Mouse (Mus musculus) forebrain, embryonic 15.5 days (tissue): Measurements from ENCODE around the gene Slc31a1. TPM values are rescaled to one million over a fixed set of nuclear protein-coding genes. Genes with fewer than 3 reads are reported as not detected.

Experiments used
- ATAC-seq: fragments of 200-750 bp; cut with Nextera tagmentation; replicated peaks from 2 replicates; pipeline ENCODE4 v1.8.0; 2017; ENCODE audit warnings: mild to moderate bottlenecking, moderate TSS enrichment, moderate library complexity
- H3K27ac ChIP-seq: fragments of 300-500 bp; sonication (generic); replicated peaks from 2 replicates; pipeline ENCODE4 v1.5.1; 2015; ENCODE audit warnings: mild to moderate bottlenecking, inconsistent platforms
- H3K27me3 ChIP-seq: fragments of 300-500 bp; sonication (generic); 2 replicates; pipeline ENCODE4 v1.6.1; 2015; ENCODE audit warnings: inconsistent platforms
- H3K36me3 ChIP-seq: fragments of 300-500 bp; sonication (generic); 2 replicates; pipeline ENCODE4 v1.6.1; 2015; ENCODE audit warnings: mild to moderate bottlenecking, inconsistent platforms
- H3K4me1 ChIP-seq: fragments of 300-500 bp; sonication (generic); 2 replicates; pipeline ENCODE4 v1.6.1; 2015; ENCODE audit warnings: inconsistent platforms
- H3K4me2 ChIP-seq: fragments of 300-500 bp; sonication (generic); replicated peaks from 2 replicates; pipeline ENCODE4 v1.6.1; 2015; ENCODE audit warnings: mild to moderate bottlenecking, inconsistent platforms
- H3K4me3 ChIP-seq: fragments of 300-500 bp; sonication (generic); 2 replicates; pipeline ENCODE4 v1.5.1; 2015; ENCODE audit warnings: mild to moderate bottlenecking, inconsistent platforms
- H3K9ac ChIP-seq: fragments of 300-500 bp; sonication (generic); replicated peaks from 2 replicates; pipeline ENCODE4 v1.6.1; 2015; ENCODE audit warnings: mild to moderate bottlenecking, inconsistent platforms
- H3K9me3 ChIP-seq: fragments of 300-500 bp; sonication (generic); 2 replicates; pipeline ENCODE4 v1.6.1; 2016; ENCODE audit warnings: inconsistent platforms
- WGBS: fragments of 180-500 bp; shearing (Covaris S2); methylation state at CpG from one replicate; pipeline ENCODE4 v1.1.7; 2015; ENCODE audit warnings: mixed read lengths; 5-methylcytosine and 5-hydroxymethylcytosine counted together
- polyA plus RNA-seq: library from polyadenylated mRNA; unstranded; fragments of >200 nt; fragmentation: Nextera tagmentation; extraction: Ambion mirVana; gene quantifications from 2 replicates; pipeline ENCODE4 v1.2.1, GENCODE M21; 2015

Gene Slc31a1
- polyA plus RNA-seq, 1 experiment from 2014 or later = 40.4 TPM

- 70% methylated on average over 4 of the region's 4 CpGs for WGBS
- H3K27ac ChIP-seq = no peak overlapping the region
Measured at GRCm38 (mm10) chr4:62439793-62440192, 79.3 kb downstream of the Slc31a1 start.

DNA sequence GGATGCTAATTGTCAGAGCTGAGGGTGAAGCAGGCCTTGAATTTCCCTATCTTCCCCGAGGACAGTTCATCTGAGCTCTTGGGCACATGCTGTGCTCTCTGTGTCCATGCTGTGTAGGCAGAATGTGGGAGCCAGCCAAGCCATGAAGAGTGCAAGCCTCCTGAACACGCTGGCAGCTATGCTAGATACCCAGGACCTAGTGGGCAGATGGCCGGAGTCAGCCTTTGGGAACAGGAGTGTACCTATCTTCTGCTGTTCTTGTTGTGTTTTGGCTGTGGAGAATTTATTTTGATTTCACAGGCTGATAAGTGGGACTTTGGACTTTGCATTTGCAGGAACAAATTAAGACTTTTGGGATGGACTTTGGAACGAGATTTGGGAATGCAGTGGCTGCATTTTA lies 80.0 kb downstream of the Slc31a1 start:
- Histone ChIP-seq H3K27me3 (no peaks in the 10 kb centered on the region), H3K27ac (no peak overlapping the region), H3K9me3 (no peaks in the 10 kb centered on the region), H3K4me1 (no peaks in the 10 kb centered on the region), H3K36me3 (no peaks in the 10 kb centered on the region), H3K4me3 (no peak overlapping the region), H3K4me2 (no peak overlapping the region), H3K9ac (no peak overlapping the region)
- no peak for ATAC-seq
- WGBS = 78% methylated on average over 4 of the region's 4 CpGs

More at GRCm38 (mm10) chr4:62439793-62440192, 79.3 kb downstream of the Slc31a1 start:
- Histone ChIP-seq H3K9me3 (no peaks in the 10 kb centered on the region), H3K36me3 (no peaks in the 10 kb centered on the region), H3K4me3 (no peak overlapping the region), H3K4me2 (no peak overlapping the region), H3K27me3 (no peaks in the 10 kb centered on the region), H3K9ac (no peak overlapping the region), H3K4me1 (no peaks in the 10 kb centered on the region)
- ATAC-seq = no peak

DNA sequence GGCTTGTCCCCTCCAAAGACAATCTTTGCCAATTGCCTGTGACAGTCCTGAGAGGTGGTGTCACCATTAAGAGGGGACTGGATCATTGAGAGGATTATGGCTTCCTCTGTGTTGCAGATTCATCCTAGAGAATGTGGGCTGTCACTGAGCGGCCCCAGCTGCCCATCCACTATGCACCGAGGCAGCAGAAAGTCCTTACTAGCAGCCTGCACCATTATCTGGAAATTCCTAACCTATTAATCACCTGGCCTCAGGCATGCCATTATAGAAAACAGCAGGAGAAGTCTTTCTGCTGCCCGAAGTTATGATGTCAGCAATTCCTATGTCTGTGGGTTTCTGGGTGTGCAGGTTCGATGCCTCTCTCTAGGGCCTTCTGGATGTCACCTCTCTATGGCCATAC lies 80.5 kb downstream of the Slc31a1 start:
- no peaks in the 10 kb centered on the region for H3K27me3 ChIP-seq
- no peak for ATAC-seq
- WGBS = 74% methylated on average over 4 of the region's 4 CpGs
- H3K4me2 ChIP-seq = no peak overlapping the region
- no peak overlapping the region for H3K9ac ChIP-seq
- no peak overlapping the region for H3K4me3 ChIP-seq
- no peaks in the 10 kb centered on the region for H3K4me1 ChIP-seq
- no peaks in the 10 kb centered on the region for H3K36me3 ChIP-seq
- H3K27ac ChIP-seq = no peak overlapping the region
- H3K9me3 ChIP-seq = no peaks in the 10 kb centered on the region

Other genes with a start within 250 kb of the Slc31a1 start
- not detected in 2 replicates for gene Mup21, start 209.9 kb upstream of the Slc31a1 start, polyA plus RNA-seq
- gene Zfp37, start 129.7 kb upstream of the Slc31a1 start, polyA plus RNA-seq = 20.4 TPM in 2 replicates
- gene Slc31a2, start 98.2 kb upstream of the Slc31a1 start, polyA plus RNA-seq = 11.1 and 11.8 TPM in 2 replicates
- gene Fkbp15, start 179 bp upstream of the Slc31a1 start, polyA plus RNA-seq = 22.8 and 23.6 TPM in 2 replicates
- gene Cdc26, start 47.9 kb downstream of the Slc31a1 start, polyA plus RNA-seq = 104 and 125 TPM in 2 replicates
- 17.8 and 19.5 TPM in 2 replicates for gene Prpf4, start 48.1 kb downstream of the Slc31a1 start, polyA plus RNA-seq
- gene Rnf183, start 74.5 kb downstream of the Slc31a1 start, polyA plus RNA-seq = 0.32 TPM in 1 of 2 replicates, not detected in the other
- 9.9 and 11.5 TPM in 2 replicates for gene Wdr31, start 110.2 kb downstream of the Slc31a1 start, polyA plus RNA-seq
- 0.78 and 0.85 TPM in 2 replicates for gene Bspry, start 119.3 kb downstream of the Slc31a1 start, polyA plus RNA-seq
- 10.8 TPM in 2 replicates for gene Hdhd3, start 142.7 kb downstream of the Slc31a1 start, polyA plus RNA-seq
- gene Alad, start 159.2 kb downstream of the Slc31a1 start, polyA plus RNA-seq = 63.3 and 64.3 TPM in 2 replicates
- gene Pole3, start 164.3 kb downstream of the Slc31a1 start, polyA plus RNA-seq = 83.9 and 88.4 TPM in 2 replicates
- 0.60 and 0.79 TPM in 2 replicates for gene 4933430I17Rik, start 164.6 kb downstream of the Slc31a1 start, polyA plus RNA-seq
- 46.7 and 53.4 TPM in 2 replicates for gene Rgs3, start 199.1 kb downstream of the Slc31a1 start, polyA plus RNA-seq